Mouse (Mus musculus): ENCODE measurements at regions not wholly inside any gene's neighbourhood (a gene's known extent, or its start where the extent isn't known, plus 50 kb on each side); places are given as distances from the start of the nearest gene placed in this dataset.

DNA sequence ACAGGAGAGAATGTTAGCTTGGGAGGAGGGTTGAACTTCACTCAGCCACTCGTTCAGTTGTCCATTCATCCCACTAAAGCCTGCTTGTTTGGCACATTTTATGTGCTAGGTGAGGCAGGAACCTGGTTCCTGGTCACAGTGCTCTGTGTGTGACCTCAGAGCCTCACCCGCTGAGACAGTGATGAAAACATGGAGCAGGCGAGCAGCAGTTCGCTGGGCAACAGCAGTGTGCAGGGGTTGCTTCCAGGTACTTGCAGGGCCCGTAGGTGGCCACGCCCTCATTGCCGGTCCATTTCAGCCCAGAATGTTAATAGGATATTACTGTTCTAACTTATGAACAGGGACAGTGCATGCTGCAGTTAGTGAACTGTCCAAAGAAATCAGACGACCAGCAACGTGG is 285.7 kb downstream of the Rngtt start:
- DNase-seq: no peak

DNA sequence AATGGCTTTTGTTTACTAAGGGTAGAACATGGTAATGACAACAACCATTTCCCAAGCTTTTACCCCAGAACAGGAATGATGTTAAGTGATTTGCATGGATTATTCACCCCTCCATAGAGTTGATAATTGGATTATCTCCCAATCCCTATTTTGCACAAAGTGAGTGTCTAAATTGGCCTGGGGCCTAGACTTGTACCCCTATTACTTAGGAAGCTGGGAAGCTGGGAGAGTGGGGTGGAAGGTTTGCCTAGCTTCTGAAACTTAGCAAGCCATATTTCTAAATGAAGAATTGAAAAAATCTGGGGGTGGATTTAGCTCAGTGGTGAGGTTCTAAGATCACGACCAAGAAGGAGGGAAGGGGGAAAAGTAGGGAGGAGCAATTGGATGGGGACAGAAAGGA is 289.9 kb downstream of the Rngtt start:
- no peak for DNase-seq

DNA sequence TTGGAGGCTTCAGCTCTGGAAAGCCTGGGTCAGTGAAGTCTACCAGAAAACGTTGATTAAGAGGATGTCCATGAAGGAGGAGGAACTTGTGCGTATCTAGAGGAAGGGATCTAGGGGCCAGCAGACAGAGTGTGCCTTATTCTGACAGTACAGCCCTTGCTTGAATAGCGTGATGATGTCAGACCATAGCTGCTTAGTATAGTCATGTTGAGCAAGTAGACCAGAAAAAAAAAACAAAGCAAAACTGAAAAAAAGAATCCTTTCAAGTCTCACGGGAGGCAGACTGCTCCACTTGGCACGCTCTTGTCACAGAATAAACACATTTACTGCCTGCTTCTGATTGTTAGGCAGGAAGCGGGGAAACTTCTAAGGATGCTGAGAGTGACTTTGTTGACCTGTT is 290.7 kb downstream of the Rngtt start:
- DNase-seq: no peak

DNA sequence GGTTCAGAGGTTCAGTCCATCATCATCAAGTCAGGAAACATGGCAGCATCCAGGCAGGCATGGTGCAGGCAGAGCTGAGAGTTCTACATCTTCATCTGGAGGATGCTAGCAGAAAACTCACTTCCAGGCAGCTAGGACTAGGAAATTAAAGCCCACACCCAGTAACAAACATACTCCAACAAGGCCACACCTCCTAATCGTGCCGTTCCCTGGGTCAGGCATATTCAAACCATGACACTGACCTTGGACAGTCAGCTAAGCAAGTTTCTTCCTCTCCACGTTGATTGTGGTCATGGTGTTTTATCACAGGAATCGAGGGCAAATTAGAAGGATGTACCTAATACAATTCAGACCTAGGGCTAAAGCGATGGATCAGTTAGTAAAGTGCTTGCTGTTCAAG is 294.5 kb downstream of the Rngtt start:
- no peak for DNase-seq

DNA sequence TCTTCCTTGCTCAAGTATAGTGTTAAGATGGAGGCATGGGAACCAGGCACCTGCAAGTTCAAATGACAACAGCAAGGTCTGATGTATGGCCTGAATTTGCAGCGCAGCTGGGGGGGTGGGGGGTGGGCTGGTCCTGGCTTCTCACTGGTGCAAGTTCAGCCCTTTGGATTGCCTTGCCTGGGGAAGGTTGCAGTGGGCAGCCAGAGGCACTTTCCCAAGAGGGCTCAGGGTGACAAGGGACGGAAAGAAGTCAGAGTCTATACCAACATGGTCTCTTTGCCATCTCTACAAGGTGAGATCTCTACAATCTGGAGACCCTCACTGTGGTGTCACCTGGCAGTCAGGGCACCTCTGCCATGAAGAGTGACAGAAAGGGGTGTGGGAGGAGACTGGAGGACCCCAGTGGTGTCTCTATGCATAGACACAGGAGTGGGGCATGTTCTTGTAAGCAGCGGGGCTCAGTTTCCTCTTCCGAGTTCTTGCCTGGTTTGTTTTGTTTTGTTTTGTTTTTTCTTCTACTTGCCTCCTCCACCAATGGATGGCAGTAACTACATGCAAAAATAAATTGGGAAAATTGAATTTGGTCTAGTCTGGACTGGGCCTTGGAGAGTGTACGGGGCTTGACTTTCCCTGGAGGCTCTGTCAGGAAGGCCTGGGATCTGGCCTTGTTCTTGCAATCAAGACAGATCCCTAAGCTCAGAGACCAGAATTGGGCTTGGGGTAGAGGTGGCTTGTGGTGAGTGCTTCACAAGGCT is 284.4 kb upstream of the Cnr1 start:
- DNase-seq: no peak

DNA sequence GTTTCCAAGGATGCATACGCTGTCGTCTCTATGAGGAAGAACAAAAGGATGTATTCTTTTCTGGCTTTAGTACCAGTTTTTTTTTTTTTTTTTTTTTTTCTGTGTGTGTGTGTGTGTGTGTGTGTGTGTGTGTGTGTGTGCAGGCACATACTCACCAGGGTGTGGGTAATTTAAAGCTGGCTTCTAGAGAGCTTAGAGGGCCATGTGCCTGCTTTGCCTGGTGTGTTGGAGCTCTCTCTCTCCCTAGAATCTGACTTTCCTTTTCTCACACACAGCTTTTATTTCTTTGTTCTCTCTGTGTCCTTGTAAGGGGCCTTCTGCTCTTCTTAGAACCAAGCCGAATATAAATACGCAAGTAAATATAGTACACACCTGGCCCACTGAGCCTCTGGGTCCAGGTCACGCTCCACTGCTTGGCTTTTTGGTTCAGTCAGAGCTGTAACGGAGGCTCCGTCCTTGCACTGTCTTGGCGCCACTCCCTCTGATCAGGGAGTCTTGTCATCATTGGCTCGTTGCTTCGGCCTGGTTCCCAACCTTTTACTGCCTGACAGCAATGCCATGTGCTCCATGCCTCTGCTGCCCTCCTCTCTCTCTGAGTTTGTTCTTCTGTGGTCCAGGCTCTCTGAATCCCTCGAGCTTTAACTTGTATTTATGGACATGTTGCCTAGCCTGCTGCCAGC is 283.7 kb upstream of the Cnr1 start:
- peak; percentile 47 for DNase-seq

DNA sequence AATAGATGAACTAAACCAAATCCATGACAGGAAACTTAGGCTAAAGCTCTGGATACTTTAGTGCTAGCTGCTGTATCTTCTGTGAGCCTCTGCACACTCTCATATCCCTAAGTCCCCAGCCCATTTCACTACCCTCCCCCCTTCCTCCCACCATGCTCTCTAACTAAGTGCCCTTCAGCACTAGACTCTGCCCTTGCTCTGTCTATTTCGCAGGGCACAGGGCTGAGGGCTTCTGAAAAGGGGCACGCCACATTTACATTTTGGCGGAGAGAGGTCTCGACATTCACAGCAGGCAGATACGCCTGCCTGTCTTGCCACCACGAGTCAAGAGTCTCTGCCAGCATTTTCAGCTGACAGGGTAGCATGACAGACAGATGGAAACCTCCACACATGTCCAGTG is 282.5 kb upstream of the Cnr1 start:
- DNase-seq: no peak

DNA sequence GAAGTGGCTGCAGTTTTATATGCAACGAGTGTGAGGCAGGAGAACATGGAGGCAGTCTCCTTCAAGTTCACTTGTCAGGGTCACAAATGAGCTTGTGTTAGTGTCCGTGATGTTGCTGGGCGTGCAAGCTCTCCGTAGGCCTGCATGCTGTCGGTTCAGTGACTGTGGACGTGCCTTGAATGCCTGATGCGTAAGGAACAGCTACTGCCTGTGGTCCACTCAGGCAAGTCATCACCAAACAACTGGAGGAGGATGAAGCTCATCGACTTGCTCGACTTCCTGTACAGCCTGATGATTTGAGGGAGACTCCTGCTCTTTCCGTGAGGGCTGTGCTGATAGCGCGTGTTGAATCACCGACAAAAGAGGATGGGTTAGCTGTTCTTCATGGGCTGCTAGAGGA is 281.9 kb upstream of the Cnr1 start:
- DNase-seq: no peak

DNA sequence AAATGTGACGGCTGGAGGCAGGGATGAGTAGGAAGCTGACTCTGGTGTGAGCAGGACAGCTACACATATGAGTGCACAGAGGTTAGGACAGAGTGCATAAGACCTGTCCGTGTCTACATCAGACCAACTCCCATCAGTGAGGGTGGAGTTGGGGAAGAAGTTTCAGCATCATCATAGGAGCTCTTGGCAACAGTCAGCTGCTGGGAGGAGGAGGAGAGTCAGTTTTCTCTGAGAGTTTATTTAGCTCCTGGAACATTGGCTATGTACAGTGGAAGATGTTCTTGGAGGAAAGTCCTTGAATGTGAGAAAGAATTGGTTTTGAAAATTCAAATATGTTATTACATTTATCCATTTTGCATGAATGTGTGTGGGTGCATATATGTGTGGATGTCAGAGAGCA is 279.2 kb upstream of the Cnr1 start:
- no peak for DNase-seq

DNA sequence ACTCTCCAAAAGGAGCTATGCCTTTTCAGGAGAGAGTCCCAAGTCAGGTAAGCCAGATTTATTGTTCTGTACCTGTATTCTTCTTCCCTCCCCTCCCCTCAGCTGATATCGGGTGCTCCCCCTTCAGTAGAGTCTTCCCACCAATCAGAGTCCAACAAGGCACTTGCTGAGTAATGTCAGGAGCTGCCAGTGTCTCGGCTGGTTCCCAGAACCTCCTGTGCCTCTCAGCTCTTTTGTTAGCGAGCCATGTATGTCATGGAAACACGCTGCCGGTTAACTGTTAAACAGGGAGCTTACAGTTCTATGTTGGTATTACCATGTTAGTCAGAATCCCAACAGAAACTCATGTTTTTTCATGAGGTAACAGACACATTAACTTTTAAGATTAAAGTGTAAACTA is 273.1 kb upstream of the Cnr1 start:
- DNase-seq: no peak

DNA sequence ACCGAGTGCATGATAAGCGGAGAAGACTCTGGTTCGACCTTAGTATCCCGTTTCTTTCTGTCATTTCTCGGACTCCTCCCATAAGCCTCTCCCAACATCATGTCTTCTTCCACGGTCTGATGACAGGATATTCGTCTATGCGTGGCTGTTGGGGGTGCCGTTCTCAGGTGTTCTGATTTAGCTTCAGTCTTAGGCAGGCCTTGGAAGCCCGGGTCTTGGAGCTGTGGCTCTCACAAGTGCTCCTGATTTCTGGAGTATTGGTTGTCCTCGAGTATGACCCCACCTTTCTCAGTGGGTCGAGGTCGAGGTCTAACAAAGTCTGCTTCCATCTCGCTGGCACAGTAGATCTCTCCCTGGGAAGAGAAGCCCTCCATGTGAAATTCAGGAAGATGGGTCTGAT is 264.6 kb upstream of the Cnr1 start:
- no peak for DNase-seq

DNA sequence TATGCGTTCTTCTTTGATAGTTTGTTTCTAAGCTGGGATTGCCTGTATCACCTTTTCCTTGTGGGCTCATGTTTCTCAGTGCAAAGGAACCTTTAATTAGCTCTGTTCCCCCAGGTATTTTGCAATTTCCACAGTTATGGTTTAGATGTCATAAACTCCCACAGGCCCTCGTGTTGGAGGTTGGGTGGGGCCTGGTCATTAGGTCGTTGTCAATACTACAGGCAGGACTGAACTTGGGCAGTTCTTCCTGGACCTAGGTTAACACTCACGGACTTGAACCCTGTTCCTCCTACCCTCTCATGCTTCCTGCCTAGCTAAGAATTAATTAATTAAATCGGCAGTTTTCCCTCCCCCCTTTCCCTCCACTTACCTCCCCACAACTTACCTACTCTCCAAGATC is 263.8 kb upstream of the Cnr1 start:
- DNase-seq: no peak

DNA sequence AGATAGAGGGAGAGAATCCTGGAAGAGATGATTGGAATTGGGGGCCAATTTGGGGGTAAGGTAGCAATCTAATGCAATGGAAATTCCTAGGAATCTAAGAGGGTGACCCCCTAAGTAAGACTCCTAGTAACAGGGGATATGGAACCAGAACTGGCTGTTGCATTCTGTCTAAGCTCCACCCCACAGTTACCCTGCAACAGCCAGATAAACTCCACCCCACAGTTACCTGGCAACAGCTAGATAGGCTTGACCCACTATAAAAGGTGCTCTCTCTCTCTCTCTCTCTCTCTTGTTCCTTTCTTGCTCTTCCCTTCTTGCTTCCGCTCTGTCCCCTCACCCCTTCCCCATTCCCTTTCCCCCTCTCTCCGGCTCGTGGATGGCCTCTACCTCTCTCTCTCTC is 262.5 kb upstream of the Cnr1 start:
- DNase-seq: no peak

DNA sequence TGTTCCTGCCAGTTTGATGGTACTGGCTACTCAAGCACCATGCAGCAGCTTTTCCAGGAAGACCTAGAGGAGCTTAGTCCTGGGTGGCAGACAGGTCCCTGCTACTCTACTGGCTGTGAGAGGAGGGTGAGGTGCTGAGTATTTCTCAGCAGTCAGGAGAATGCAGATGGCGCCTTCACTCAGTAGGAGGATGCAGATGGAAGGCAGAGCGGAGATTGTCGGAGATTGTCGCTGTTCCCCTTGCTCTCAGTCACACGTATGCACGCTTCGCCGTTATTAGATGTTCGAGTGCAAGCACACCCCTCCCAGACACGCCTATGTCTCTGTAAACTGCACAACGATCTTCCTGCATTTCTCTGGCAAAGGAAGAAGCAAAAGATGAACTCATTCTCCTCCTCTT is 261.4 kb upstream of the Cnr1 start:
- no peak for DNase-seq

DNA sequence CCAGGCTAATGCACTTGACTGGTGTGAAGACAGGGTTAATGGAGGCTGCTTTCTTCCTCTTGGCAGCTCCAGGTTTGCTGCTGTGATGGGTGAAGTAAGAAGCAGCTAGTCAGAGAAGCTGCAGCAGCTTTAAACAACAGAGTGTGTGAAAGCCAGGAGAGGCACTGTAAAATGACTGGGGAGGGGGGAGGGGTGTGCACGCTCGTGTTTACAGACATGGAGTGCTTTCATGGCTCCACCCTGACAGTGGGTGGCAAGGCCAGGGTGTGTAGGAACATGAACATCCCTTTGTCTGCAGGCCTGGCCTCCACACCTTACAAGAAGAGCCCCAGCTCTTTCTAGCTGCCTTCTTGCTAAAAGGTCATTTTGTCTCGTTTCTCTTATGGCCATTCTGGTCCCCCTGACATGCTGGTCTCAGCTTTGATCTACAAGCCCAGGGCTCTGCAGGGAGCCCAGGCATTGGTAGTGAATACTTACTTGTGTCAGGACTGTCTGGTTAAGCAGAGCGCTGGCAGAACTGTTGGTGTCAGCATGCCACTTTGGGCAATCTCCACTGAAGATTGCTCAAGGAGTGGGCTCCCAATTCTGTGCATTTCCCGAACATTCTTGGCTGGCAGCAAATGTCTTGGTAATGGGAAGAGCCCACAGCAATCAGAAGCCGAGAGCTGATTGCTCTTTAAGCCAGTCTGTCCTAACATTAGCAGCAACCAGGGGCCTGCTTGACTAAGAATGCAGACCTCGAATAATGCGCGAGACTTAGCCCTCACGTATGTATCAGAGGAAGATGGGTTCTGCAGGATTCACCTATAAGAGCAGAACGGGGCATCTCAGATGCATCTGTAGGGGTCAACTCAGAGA is 260.5 kb upstream of the Cnr1 start:
- no peak for DNase-seq

DNA sequence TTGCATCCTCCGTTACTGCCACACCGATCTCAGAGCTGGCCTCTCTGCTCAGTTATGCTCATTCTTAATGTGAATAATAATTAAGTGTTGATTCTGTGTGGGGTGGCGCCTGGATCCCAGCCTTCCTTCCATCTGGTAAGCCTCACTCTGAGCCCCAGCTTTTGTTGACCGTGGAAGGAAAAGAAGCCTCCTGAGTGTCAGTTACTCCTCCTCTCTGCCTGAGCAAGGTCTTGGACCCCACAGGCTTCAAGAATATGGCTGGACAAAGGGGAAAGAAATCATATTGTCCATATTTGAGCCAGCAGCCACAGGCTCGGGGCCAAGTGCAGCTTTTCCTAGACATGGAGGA is 259.9 kb upstream of the Cnr1 start:
- DNase-seq: no peak

DNA sequence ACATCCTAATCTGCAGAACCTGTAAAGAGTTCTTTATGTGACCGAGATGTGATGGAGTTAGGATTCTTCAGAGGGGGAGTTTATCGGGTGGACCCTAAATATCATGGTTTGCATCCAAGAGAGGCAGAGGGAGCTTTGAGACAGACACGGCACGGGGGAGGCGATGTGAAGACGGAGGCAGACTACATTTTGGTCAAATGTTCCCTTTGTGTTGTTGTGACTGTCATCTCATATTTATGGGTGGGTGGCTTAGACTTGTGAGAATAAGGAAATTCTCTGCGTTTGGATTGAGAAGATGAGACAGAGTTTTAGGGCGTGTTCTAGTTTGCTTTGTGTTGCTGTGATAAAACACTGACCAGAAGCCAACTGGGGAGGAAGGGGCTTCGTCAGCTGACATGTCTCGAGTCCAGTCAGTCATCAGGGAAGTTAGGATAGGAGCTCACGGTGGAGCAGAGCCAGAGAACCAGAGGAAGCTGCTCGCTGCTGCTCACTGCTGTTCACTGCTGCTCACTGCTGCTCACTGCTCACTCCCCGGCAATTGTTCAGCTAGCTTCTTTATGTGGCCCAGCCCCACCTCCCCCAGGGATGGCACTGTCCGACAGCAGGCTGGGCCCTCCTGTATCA is 259.0 kb upstream of the Cnr1 start:
- DNase-seq: no peak

DNA sequence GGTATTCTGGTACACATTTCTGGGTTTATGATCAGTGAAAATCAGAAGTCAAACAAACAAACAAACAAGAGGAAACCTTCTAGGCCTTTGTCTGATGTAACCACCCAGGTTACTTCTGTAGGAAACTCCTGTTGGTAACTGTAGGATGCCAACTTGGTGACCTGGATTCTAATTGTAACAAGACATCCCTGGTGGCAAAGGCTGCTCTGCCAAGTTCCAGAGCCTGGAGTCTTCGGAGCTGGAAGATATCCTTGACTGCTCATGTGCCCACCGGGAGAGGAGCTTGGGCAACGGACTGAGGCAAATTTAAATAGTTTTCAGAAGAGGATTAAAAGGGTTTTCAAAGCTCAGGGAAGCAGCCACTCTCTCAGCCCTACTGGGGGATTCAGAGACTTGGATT is 256.0 kb upstream of the Cnr1 start:
- no peak for DNase-seq

DNA sequence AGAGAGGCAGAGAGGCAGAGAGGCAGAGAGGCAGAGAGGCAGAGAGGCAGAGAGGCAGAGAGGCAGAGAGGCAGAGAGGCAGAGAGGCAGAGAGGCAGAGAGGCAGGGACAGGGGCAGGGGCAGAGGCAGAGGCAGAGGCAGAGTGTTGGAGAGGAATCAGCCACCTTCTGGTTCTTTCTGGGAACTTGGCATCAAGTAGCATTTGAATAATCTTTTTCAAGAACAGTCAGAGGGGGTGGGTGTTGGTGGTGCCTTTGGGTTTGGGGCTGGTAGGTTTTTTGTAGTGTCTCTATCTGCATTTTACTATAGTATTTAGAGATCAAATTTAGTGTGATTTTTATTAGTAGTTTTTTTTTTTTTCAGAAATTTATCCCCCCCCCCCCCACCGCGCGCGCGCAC is 249.3 kb upstream of the Cnr1 start:
- no peak for DNase-seq

DNA sequence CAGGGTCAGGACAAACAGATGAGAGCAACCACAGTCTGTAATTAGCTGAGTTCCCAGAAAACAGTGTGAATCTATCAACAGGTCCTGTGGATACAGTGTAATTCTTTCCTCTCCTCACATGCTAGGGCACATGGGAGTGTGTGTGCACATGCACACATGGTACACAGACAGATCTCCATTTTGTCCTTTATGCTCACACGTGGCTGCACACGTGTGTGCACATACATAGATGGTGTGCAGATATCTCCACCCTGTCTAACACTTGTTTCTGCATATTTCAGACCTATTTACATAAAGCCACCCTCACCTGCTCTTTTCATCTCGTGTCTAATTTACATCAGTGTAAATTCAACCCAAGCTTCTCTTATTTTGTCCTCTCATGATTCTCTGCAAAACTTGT is 245.0 kb upstream of the Cnr1 start:
- no peak for DNase-seq

DNA sequence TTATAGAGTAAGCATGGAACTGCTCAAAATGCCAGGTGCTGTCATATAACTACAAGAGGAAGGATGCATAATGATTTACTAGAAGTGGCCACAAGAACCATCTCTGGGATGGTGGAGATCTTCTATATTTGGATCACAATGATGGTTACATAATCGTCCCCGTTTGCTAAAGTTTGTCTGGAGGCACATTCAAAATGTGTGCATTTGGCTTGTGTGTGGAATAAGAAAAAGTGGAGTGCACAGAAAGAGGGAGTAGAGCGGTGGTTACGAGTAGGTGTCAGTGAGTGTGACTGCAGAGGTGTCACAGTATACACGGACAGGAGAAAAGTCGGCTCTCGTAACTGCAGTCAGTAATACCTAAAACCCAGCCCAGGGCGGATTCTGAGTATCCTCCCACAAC is 238.3 kb upstream of the Cnr1 start:
- DNase-seq: no peak

DNA sequence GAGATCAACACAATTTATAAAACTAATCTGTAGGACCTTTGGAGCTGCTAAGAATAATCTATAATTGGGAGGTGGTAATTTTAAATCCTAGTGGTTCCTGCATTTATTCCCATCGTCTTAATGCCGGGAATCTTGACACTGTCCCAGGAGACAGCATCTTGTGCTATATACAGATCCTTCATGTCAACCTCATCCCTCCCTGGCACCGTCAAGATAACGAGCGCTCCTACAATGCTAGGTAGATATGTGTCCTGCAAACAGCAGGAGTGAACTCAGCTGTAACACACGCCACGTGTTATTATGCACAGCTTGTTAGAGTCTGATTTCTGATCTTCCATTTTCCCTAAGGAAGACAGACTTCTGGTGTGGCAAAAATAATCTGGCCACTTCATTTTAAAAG is 237.0 kb upstream of the Cnr1 start:
- no peak for DNase-seq

DNA sequence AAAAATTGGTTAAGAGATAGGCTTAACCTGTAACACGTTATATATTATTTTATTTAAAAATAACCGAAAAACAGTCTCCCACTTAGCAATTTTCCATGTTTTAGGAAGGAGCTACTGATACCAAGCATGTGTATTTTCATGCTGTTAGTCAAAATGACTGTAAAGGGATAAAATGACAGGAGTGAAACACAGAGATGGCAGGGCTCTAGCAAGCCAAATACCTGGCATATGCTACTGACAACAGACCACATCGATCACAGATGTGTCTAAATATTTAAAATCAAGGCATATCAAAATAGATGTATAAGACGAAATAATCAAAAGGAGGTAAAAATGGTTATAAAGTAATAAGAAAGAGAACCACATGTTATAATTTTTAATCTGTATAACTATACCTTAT is 231.0 kb upstream of the Cnr1 start:
- DNase-seq: no peak

Measured in adrenal gland, postnatal 10 days (tissue).